Mouse (Mus musculus) heart, embryonic 11.5 days (tissue): ENCODE measurements around the gene Barhl1. TPM values are rescaled to one million over a fixed set of nuclear protein-coding genes. Genes with fewer than 3 reads are reported as not detected.

Experiments used
- ATAC-seq: fragments of 200-750 bp; cut with Nextera tagmentation; replicated peaks from 2 replicates; pipeline ENCODE4 v1.8.0; 2017; ENCODE audit warnings: moderate library complexity; ENCODE audit not compliant: insufficient number of reproducible peaks, low FRiP score, low TSS enrichment
- H3K27ac ChIP-seq: fragments of 300-500 bp; sonication (generic); 2 replicates; pipeline ENCODE4 v1.5.1; 2014; ENCODE audit warnings: mild to moderate bottlenecking, low read depth, low read length
- H3K27me3 ChIP-seq: fragments of 300-500 bp; sonication (generic); 2 replicates; pipeline ENCODE4 v1.6.1; 2014; ENCODE audit warnings: mild to moderate bottlenecking, low read length, mixed read lengths; ENCODE audit not compliant: control insufficient read depth, insufficient read depth
- H3K36me3 ChIP-seq: fragments of 300-500 bp; sonication (generic); 2 replicates; pipeline ENCODE4 v1.6.1; 2014; ENCODE audit warnings: mild to moderate bottlenecking, low read length, moderate library complexity, mixed read lengths; ENCODE audit not compliant: control insufficient read depth, insufficient read depth
- H3K4me1 ChIP-seq: fragments of 300-500 bp; sonication (generic); 2 replicates; pipeline ENCODE4 v1.6.1; 2014; ENCODE audit warnings: low read length; ENCODE audit not compliant: control insufficient read depth, insufficient read depth
- H3K4me2 ChIP-seq: fragments of 300-500 bp; sonication (generic); 2 replicates; pipeline ENCODE4 v1.6.1; 2014; ENCODE audit warnings: mild to moderate bottlenecking, moderate library complexity
- H3K4me3 ChIP-seq: fragments of 300-500 bp; sonication (generic); 2 replicates; pipeline ENCODE4 v1.5.1; 2014; ENCODE audit warnings: low read depth, low read length
- H3K9ac ChIP-seq: fragments of 300-500 bp; sonication (generic); 2 replicates; pipeline ENCODE4 v1.6.1; 2014; ENCODE audit warnings: mild to moderate bottlenecking, low read depth, low read length, moderate library complexity
- H3K9me3 ChIP-seq: fragments of 300-500 bp; sonication (generic); replicated peaks from 2 replicates; pipeline ENCODE4 v1.6.1; 2016; ENCODE audit warnings: low read length; ENCODE audit not compliant: control insufficient read depth
- WGBS: fragments of 180-500 bp; shearing (Covaris S2); extraction: QIAGEN DNeasy Blood & Tissue Kit; methylation state at CpG from one replicate; pipeline ENCODE4 v1.1.7; 2014; ENCODE audit not compliant: insufficient replicate concordance; 5-methylcytosine and 5-hydroxymethylcytosine counted together
- polyA plus RNA-seq: library from polyadenylated mRNA; unstranded; fragments of >200 nt; fragmentation: Nextera tagmentation; extraction: Ambion mirVana; gene quantifications from 2 replicates; pipeline ENCODE4 v1.2.1, GENCODE M21; 2014

The Barhl1 gene
- polyA plus RNA-seq, 1 experiment from 2014 or later = not detected

- Histone ChIP-seq H3K4me1 (no peaks in the 10 kb centered on the region), H3K27ac (no peak overlapping the region), H3K9me3 (no peaks in the 10 kb centered on the region), H3K9ac (no peak overlapping the region), H3K4me2 (no peak overlapping the region), H3K36me3 (peaks cover 9% of the 10 kb centered on the region; the same call in 1 of the 2 replicates), H3K4me3 (no peak overlapping the region), H3K27me3 (no peaks in the 10 kb centered on the region)
- WGBS = 68% methylated on average over 6 of the region's 6 CpGs
- ATAC-seq = no peak
Measured at GRCm38 (mm10) chr2:28893526-28893925, 22.9 kb downstream of the Barhl1 start.

- no peak overlapping the region for H3K4me3 ChIP-seq
- H3K9ac ChIP-seq = no peak overlapping the region
- ATAC-seq = no peak
- peaks cover 12% of the 10 kb centered on the region; the same call in 1 of the 2 replicates for H3K36me3 ChIP-seq
- no peaks in the 10 kb centered on the region for H3K27me3 ChIP-seq
- 74% methylated on average over 1 of the region's 1 CpGs for WGBS
- H3K9me3 ChIP-seq = no peaks in the 10 kb centered on the region
- no peaks in the 10 kb centered on the region for H3K4me1 ChIP-seq
- H3K4me2 ChIP-seq = no peak overlapping the region
- H3K27ac ChIP-seq = no peak overlapping the region
Measured at GRCm38 (mm10) chr2:28892796-28893195, 23.7 kb downstream of the Barhl1 start.

- H3K9me3 ChIP-seq = no peaks in the 10 kb centered on the region
- H3K4me2 ChIP-seq = no peak overlapping the region
- H3K27me3 ChIP-seq = no peaks in the 10 kb centered on the region
- ATAC-seq = no peak
- H3K36me3 ChIP-seq = peaks cover 18% of the 10 kb centered on the region
- H3K27ac ChIP-seq = no peak overlapping the region
- H3K4me3 ChIP-seq = no peak overlapping the region
- no peaks in the 10 kb centered on the region for H3K4me1 ChIP-seq
- 83% methylated on average over 4 of the region's 4 CpGs for WGBS
- H3K9ac ChIP-seq = no peak overlapping the region
Measured at GRCm38 (mm10) chr2:28884914-28885313, 31.6 kb downstream of the Barhl1 start.

- H3K36me3 ChIP-seq = peaks cover 14% of the 10 kb centered on the region
Measured at GRCm38 (mm10) chr2:28882826-28883485, 33.5 kb downstream of the Barhl1 start.

GRCm38 (mm10) chr2:28882047-28882446, 34.4 kb downstream of the Barhl1 start:
- Histone ChIP-seq H3K4me1 (no peaks in the 10 kb centered on the region), H3K27ac (no peak overlapping the region), H3K36me3 (peaks cover 15% of the 10 kb centered on the region), H3K9ac (no peak overlapping the region), H3K4me3 (no peak overlapping the region), H3K9me3 (no peaks in the 10 kb centered on the region), H3K4me2 (no peak overlapping the region), H3K27me3 (no peaks in the 10 kb centered on the region)
- no peak for ATAC-seq
- 86% methylated on average over 3 of the region's 3 CpGs for WGBS

More at GRCm38 (mm10) chr2:28882826-28883485, 33.5 kb downstream of the Barhl1 start:
- no peak overlapping the region for H3K4me2 ChIP-seq
- H3K27me3 ChIP-seq = no peaks in the 10 kb centered on the region
- no peak for ATAC-seq
- no peaks in the 10 kb centered on the region for H3K9me3 ChIP-seq
- WGBS = 74% methylated on average over 6 of the region's 6 CpGs
- no peak overlapping the region for H3K4me3 ChIP-seq
- H3K9ac ChIP-seq = no peak overlapping the region
- no peaks in the 10 kb centered on the region for H3K4me1 ChIP-seq
- no peak overlapping the region for H3K27ac ChIP-seq

GRCm38 (mm10) chr2:28881275-28881674, 35.2 kb downstream of the Barhl1 start:
- Histone ChIP-seq H3K36me3 (peaks cover 18% of the 10 kb centered on the region), H3K9me3 (no peaks in the 10 kb centered on the region), H3K27me3 (no peaks in the 10 kb centered on the region), H3K4me2 (no peak overlapping the region), H3K4me3 (no peak overlapping the region), H3K27ac (no peak overlapping the region), H3K9ac (no peak overlapping the region), H3K4me1 (no peaks in the 10 kb centered on the region)
- WGBS = 91% methylated on average over 3 of the region's 3 CpGs
- ATAC-seq = no peak

DNA sequence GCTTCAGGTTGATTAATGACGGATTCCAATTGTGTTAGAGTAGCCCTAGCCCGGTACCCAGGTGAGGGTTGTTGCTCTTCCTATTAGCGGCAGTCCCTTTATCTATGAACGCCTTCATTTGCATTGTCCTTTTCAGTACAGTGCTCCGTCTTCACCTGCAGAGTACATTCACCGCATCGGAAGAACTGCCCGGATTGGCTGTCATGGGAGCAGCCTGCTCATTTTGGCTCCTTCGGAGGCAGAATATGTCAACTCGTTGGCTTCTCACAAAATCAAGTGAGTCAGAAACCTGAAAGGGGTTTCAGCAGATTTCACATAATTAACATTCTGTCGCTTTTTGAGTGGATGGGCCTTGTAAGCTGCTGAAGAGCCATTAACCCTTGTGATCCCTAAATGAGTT, 40.9 kb downstream of the Barhl1 start:
- Histone ChIP-seq H3K36me3 (peaks cover 22% of the 10 kb centered on the region), H3K4me1 (no peaks in the 10 kb centered on the region), H3K27me3 (no peaks in the 10 kb centered on the region), H3K4me2 (no peak overlapping the region), H3K9ac (no peak overlapping the region), H3K4me3 (no peak overlapping the region), H3K9me3 (no peaks in the 10 kb centered on the region), H3K27ac (no peak overlapping the region)
- WGBS = 88% methylated on average over 11 of the region's 11 CpGs
- no peak for ATAC-seq

DNA sequence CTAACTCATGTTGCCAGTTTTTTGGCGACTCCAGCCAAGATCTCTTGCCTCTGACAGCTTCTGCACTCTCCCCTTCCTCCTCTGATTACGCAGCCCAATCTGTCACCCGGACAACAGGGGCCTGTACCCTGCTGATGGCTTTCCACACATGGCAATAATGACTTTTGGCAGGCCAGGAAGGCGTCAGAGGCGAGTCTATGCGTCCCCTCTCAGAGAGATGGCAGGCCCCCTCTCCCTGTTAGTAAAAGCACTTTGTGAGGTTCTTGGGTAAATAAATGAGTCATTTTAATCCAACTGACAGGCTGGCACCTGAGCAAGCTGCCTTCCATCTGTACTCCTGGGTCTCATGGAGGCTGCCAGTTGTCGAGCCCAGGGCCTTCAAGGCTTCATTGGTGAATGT, 49.0 kb downstream of the Barhl1 start:
- no peak overlapping the region for H3K4me3 ChIP-seq
- no peak overlapping the region for H3K27ac ChIP-seq
- H3K27me3 ChIP-seq = no peaks in the 10 kb centered on the region
- H3K4me2 ChIP-seq = no peak overlapping the region
- 68% methylated on average over 7 of the region's 7 CpGs for WGBS
- no peak overlapping the region for H3K9ac ChIP-seq
- no peaks in the 10 kb centered on the region for H3K9me3 ChIP-seq
- no peaks in the 10 kb centered on the region for H3K4me1 ChIP-seq
- peaks cover 11% of the 10 kb centered on the region for H3K36me3 ChIP-seq
- no peak for ATAC-seq

GRCm38 (mm10) chr2:28863857-28864256, 52.6 kb downstream of the Barhl1 start:
- Histone ChIP-seq H3K9me3 (no peaks in the 10 kb centered on the region), H3K27ac (no peak overlapping the region), H3K9ac (no peak overlapping the region), H3K4me3 (no peak overlapping the region), H3K4me1 (no peaks in the 10 kb centered on the region), H3K36me3 (peaks cover 16% of the 10 kb centered on the region), H3K4me2 (no peak overlapping the region), H3K27me3 (no peaks in the 10 kb centered on the region)
- ATAC-seq = no peak
